ENCODE assay signal across 34 mouse cellular contexts in genomic region chr17:46597956-46598355, GRCm38 (mm10). TPM values are rescaled to one million over a fixed set of nuclear protein-coding genes. Genes with fewer than 3 reads are reported as not detected.
"Had no signal": no experiment of that assay in that cellular context is flagged by ENCODE, and none has a peak within 500 bp of the region (broad histone marks: within the 10 kb centered on the region; RNA-seq: fewer than 3 reads in every experiment).

No protein-coding gene starts in this region.

- H3K9me3 ChIP-seq: heart, embryonic 10.5 days; heart, embryonic 12.5 days; heart, embryonic 13.5 days; heart, embryonic 15.5 days; hindbrain, embryonic 10.5 days; hindbrain, embryonic 12.5 days; hindbrain, embryonic 13.5 days; hindbrain, embryonic 15.5 days; intestine, embryonic 15.5 days; kidney, embryonic 15.5 days had no signal

- DNase-seq: heart, postnatal 10 days; heart, postnatal 36 days; heart, postnatal 4 days; kidney, adult 11 months; kidney, adult 18-20 months; kidney, adult 2 months; kidney, adult 8-10 months; kidney, adult 9 months; kidney, postnatal 10 days; kidney, postnatal 14 days; kidney, postnatal 25 days; kidney, postnatal 36 days; kidney, postnatal 4 days; layer of hippocampus, adult 9-11 months; layer of hippocampus, postnatal 36 days had no signal

- H3K9ac ChIP-seq: heart, embryonic 12.5 days; heart, embryonic 13.5 days; heart, embryonic 15.5 days; hindbrain, embryonic 12.5 days; hindbrain, embryonic 13.5 days; hindbrain, embryonic 14.5 days; hindbrain, embryonic 15.5 days; intestine, embryonic 15.5 days; kidney, embryonic 15.5 days had no signal

- H3K27ac ChIP-seq: heart, embryonic 10.5 days; heart, embryonic 13.5 days; heart, embryonic 15.5 days; hindbrain, embryonic 10.5 days; hindbrain, embryonic 12.5 days; hindbrain, embryonic 13.5 days; hindbrain, embryonic 14.5 days; hindbrain, embryonic 15.5 days; hindbrain, postnatal 0 days; intestine, embryonic 15.5 days; kidney, embryonic 15.5 days; kidney, postnatal 0 days; layer of hippocampus, adult 2 months had no signal

- H3K4me3 ChIP-seq: heart, embryonic 10.5 days; heart, embryonic 12.5 days; heart, embryonic 13.5 days; heart, embryonic 15.5 days; hindbrain, embryonic 10.5 days; hindbrain, embryonic 12.5 days; hindbrain, embryonic 13.5 days; hindbrain, embryonic 15.5 days; intestine, embryonic 15.5 days; kidney, embryonic 15.5 days; layer of hippocampus, adult 2 months had no signal

- H3K27me3 ChIP-seq: heart, embryonic 12.5 days; heart, embryonic 13.5 days; heart, embryonic 15.5 days; hindbrain, embryonic 12.5 days; hindbrain, embryonic 13.5 days; hindbrain, embryonic 15.5 days; intestine, embryonic 15.5 days; kidney, embryonic 15.5 days had no signal

- H3K4me2 ChIP-seq: heart, embryonic 11.5 days; heart, embryonic 12.5 days; heart, embryonic 13.5 days; heart, embryonic 15.5 days; hindbrain, embryonic 12.5 days; hindbrain, embryonic 13.5 days; hindbrain, embryonic 14.5 days; hindbrain, embryonic 15.5 days; intestine, embryonic 15.5 days; kidney, embryonic 15.5 days had no signal

- H3K36me3 ChIP-seq: heart, embryonic 15.5 days; hindbrain, embryonic 13.5 days; hindbrain, embryonic 15.5 days; intestine, embryonic 15.5 days had no signal

- ATAC-seq: hindbrain, embryonic 16.5 days; hindbrain, postnatal 0 days; inflammation-experienced regulatory T-cells, adult 6 months; intestine, embryonic 15.5 days; intestine, embryonic 16.5 days; intestine, postnatal 0 days had no signal

RNA-seq across cellular contexts. Expression of gene Ptk7, which starts 31.3 kb away (rescaled TPM):
- polyA plus RNA-seq: inflammation-experienced regulatory T-cells, adult 6 months had no signal
